Mouse (Mus musculus) megakaryocyte, embryonic 14.5 days (primary cell): ENCODE data around the gene Sh3bp4.

Source experiments
- FLI1 ChIP-seq: IDR thresholded peaks from 2 replicates; pipeline ENCODE4 v1.6.1; 2012; ENCODE audit warnings: low read length, inconsistent platforms, mixed read lengths
- GATA1 ChIP-seq: IDR thresholded peaks from 3 replicates; pipeline ENCODE4 v1.6.1; 2012; ENCODE audit warnings: mixed read lengths, low read length, inconsistent platforms, borderline replicate concordance

DNA sequence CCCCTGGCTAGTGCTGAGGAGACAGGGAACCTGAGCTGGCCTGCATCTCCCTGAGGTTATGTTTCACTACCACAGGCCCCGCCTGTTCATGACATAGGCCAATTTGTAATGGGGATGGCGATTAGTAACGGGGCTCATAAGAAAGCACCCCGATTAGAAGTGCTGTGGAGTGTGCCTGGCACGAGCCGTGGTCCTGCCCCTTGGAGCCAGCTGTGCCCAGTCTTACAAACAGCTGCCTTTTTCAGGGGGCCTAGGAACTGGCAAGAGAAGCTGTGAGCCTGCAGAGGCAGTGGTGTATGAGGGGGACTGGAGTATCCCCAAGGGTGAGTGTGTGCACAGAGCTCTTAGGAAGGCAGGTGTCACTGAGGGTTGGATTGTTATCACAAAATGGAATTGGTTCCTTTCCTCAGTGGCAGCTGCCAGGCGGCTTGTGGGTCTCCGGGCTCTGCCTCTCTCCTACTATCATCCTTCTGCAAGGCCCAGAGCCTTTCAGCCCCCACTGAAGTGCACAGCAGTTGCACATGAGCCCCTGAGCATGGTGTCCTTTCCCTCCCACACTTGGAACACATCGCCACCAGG lies 16.4 kb downstream of the Sh3bp4 start:
- TF ChIP-seq GATA1 (no peak), FLI1 (no peak)
